Mouse (Mus musculus): ENCODE measurements around the gene Guca2a. TPM values are rescaled to one million over a fixed set of nuclear protein-coding genes. Genes with fewer than 3 reads are reported as not detected.

Guca2a gene
- total and polyA plus RNA-seq, 3 experiments, result not detected

GRCm38 (mm10) chr4:119634908-119635660, 2.4 kb upstream of the Guca2a start:
- Histone ChIP-seq H3K4me3 (ENCODE audit: low read depth, low read length) (no peak overlapping the region), H3K4me1 (ENCODE audit: insufficient read depth, low read depth, low read length) (peaks cover 19% of the 10 kb centered on the region), H3K9me3 (replicated peaks) (no peaks in the 10 kb centered on the region), H3K36me3 (replicated peaks) (peaks cover 40% of the 10 kb centered on the region), H3K27me3 (ENCODE audit: insufficient read depth, low read length) (peaks cover 8% of the 10 kb centered on the region; the same call in 1 of the 2 replicates)
- DNase-seq (ENCODE audit: low spot score) (no peak), ATAC-seq (ENCODE audit: extremely low read depth, insufficient number of reproducible peaks, low FRiP score, poor library complexity, severe bottlenecking) (no peak)
- TF ChIP-seq TAL1 (conservative IDR thresholded peaks at IDR 0.05; ENCODE audit: low read depth, low read length) (no peak), CTCF (IDR thresholded peaks at IDR 0.05; ENCODE audit: low read depth, low read length) (no peak), POLR2AphosphoS5 (IDR thresholded peaks at IDR 0.05; ENCODE audit: insufficient replicate concordance, low read depth, low read length) (no peak), GATA1 (IDR thresholded peaks at IDR 0.05; ENCODE audit: borderline replicate concordance, low read length) (no peak), GATA2 (IDR thresholded peaks at IDR 0.05; ENCODE audit: borderline replicate concordance, low read depth, low read length) (no peak)

DNA sequence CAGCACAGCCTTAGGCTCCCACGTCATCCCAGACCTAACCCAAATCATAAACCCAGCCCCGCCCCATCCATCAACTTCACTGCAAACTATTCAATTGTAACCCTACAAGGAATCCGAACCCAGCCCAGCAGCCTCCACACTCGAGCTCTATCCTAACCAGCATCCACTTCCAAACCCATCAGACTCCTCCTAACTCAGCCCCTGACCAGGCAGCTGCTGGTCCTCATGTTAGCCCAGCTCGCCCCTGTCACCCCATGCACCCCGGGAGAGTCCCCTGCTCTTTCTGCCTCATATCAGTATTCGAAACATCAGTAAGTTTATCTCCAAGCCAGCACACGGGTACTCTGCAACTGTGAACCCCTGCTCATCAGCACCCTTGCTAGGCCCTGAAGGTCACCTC, 1.8 kb upstream of the Guca2a start:
- peaks cover 34% of the 10 kb centered on the region for H3K36me3 ChIP-seq (replicated peaks)
- ATAC-seq (ENCODE audit: extremely low read depth, insufficient number of reproducible peaks, low FRiP score, poor library complexity, severe bottlenecking), result no peak
- TF ChIP-seq GATA1 (IDR thresholded peaks at IDR 0.05; ENCODE audit: borderline replicate concordance, low read length) (no peak), POLR2AphosphoS5 (IDR thresholded peaks at IDR 0.05; ENCODE audit: insufficient replicate concordance, low read depth, low read length) (no peak), GATA2 (IDR thresholded peaks at IDR 0.05; ENCODE audit: borderline replicate concordance, low read depth, low read length) (no peak), TAL1 (conservative IDR thresholded peaks at IDR 0.05; ENCODE audit: low read depth, low read length) (no peak), CTCF (IDR thresholded peaks at IDR 0.05; ENCODE audit: low read depth, low read length) (no peak)
- H3K27me3 ChIP-seq (ENCODE audit: insufficient read depth, low read length), result peaks cover 8% of the 10 kb centered on the region; the same call in 1 of the 2 replicates
- H3K9me3 ChIP-seq (replicated peaks), result no peaks in the 10 kb centered on the region
- peaks cover 19% of the 10 kb centered on the region for H3K4me1 ChIP-seq (ENCODE audit: insufficient read depth, low read depth, low read length)
- no peak overlapping the region for H3K4me3 ChIP-seq (ENCODE audit: low read depth, low read length)
- no peak for DNase-seq (ENCODE audit: low spot score)

DNA sequence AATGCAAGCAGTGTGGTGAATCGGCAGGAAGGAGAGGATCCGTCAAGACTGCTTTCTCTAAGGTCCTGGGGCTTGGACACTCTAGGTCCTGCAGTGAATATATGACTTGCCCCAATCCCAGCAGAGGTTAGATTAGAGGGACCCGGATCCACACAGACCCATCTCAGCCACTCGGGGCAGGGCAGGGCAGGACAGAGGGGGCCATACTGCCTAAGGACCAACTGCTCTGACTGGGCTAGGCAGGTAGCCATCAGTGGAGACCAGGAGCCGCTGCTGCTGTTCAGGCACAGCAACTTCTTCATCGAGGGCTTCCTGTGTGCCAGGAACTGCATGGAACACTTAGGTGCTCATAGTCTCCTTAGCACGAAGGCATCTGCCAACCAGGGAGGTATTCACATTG, 773 bp upstream of the Guca2a start:
- no peaks in the 10 kb centered on the region for H3K9me3 ChIP-seq (replicated peaks)
- peaks cover 8% of the 10 kb centered on the region; the same call in 1 of the 2 replicates for H3K27me3 ChIP-seq (ENCODE audit: insufficient read depth, low read length)
- ATAC-seq (ENCODE audit: extremely low read depth, insufficient number of reproducible peaks, low FRiP score, poor library complexity, severe bottlenecking) (no peak), DNase-seq (ENCODE audit: low spot score) (no peak)
- TF ChIP-seq CTCF (IDR thresholded peaks at IDR 0.05; ENCODE audit: low read depth, low read length) (no peak), POLR2AphosphoS5 (IDR thresholded peaks at IDR 0.05; ENCODE audit: insufficient replicate concordance, low read depth, low read length) (no peak), GATA2 (IDR thresholded peaks at IDR 0.05; ENCODE audit: borderline replicate concordance, low read depth, low read length) (no peak), GATA1 (IDR thresholded peaks at IDR 0.05; ENCODE audit: borderline replicate concordance, low read length) (no peak)
- peaks cover 19% of the 10 kb centered on the region for H3K4me1 ChIP-seq (ENCODE audit: insufficient read depth, low read depth, low read length)
- no peak overlapping the region for H3K4me3 ChIP-seq (ENCODE audit: low read depth, low read length)
- H3K36me3 ChIP-seq (replicated peaks), result peaks cover 24% of the 10 kb centered on the region

GRCm38 (mm10) chr4:119637946-119638345, 442 bp downstream of the Guca2a start:
- Histone ChIP-seq H3K27me3 (ENCODE audit: insufficient read depth, low read length) (peaks cover 8% of the 10 kb centered on the region; the same call in 1 of the 2 replicates), H3K36me3 (replicated peaks) (peaks cover 11% of the 10 kb centered on the region), H3K9me3 (replicated peaks) (peaks cover 6% of the 10 kb centered on the region), H3K4me3 (ENCODE audit: low read depth, low read length) (no peak overlapping the region), H3K4me1 (ENCODE audit: insufficient read depth, low read depth, low read length) (peaks cover 19% of the 10 kb centered on the region)
- TF ChIP-seq GATA2 (IDR thresholded peaks at IDR 0.05; ENCODE audit: borderline replicate concordance, low read depth, low read length) (no peak), CTCF (IDR thresholded peaks at IDR 0.05; ENCODE audit: low read depth, low read length) (no peak), TAL1 (conservative IDR thresholded peaks at IDR 0.05; ENCODE audit: low read depth, low read length) (no peak), POLR2AphosphoS5 (IDR thresholded peaks at IDR 0.05; ENCODE audit: insufficient replicate concordance, low read depth, low read length) (no peak), GATA1 (IDR thresholded peaks at IDR 0.05; ENCODE audit: borderline replicate concordance, low read length) (no peak)
- ATAC-seq (ENCODE audit: extremely low read depth, insufficient number of reproducible peaks, low FRiP score, poor library complexity, severe bottlenecking), result no peak
- DNase-seq (ENCODE audit: low spot score), result no peak

DNA sequence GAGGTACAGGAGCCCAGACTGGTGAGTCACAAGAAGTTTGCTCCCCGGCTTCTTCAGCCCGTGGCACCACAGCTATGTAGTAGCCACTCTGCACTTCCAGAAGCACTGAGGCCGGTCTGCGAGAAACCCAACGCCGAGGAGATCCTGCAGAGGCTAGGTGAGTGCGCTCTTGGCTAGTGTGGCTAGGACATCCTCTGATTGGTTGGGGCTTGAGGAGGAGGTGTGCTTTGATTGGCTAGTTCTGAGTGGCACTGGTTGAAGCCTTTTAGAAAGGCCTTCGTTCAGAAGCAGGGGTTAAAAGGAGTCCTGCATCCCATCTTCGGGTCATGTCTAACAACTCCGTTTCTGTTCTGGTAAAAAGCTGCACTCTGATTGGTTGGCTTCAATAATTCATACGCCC, 1.2 kb downstream of the Guca2a start:
- Histone ChIP-seq H3K27me3 (ENCODE audit: insufficient read depth, low read length) (peaks cover 8% of the 10 kb centered on the region; the same call in 1 of the 2 replicates), H3K36me3 (replicated peaks) (peaks cover 4% of the 10 kb centered on the region)
- TF ChIP-seq GATA2 (IDR thresholded peaks at IDR 0.05; ENCODE audit: borderline replicate concordance, low read depth, low read length) (no peak), TAL1 (conservative IDR thresholded peaks at IDR 0.05; ENCODE audit: low read depth, low read length) (no peak), GATA1 (IDR thresholded peaks at IDR 0.05; ENCODE audit: borderline replicate concordance, low read length) (no peak), CTCF (IDR thresholded peaks at IDR 0.05; ENCODE audit: low read depth, low read length) (no peak), POLR2AphosphoS5 (IDR thresholded peaks at IDR 0.05; ENCODE audit: insufficient replicate concordance, low read depth, low read length) (no peak)

GRCm38 (mm10) chr4:119642666-119643065, 5.2 kb downstream of the Guca2a start:
- peaks cover 8% of the 10 kb centered on the region; the same call in 1 of the 2 replicates for H3K27me3 ChIP-seq (ENCODE audit: insufficient read depth, low read length)
- TF ChIP-seq GATA1 (IDR thresholded peaks at IDR 0.05; ENCODE audit: borderline replicate concordance, low read length), result no peak
- no peak for TF ChIP-seq TAL1 (conservative IDR thresholded peaks at IDR 0.05; ENCODE audit: low read depth, low read length)
- TF ChIP-seq CTCF (IDR thresholded peaks at IDR 0.05; ENCODE audit: low read depth, low read length), result no peak
- TF ChIP-seq GATA2 (IDR thresholded peaks at IDR 0.05; ENCODE audit: borderline replicate concordance, low read depth, low read length), result no peak
- TF ChIP-seq POLR2AphosphoS5 (IDR thresholded peaks at IDR 0.05; ENCODE audit: insufficient replicate concordance, low read depth, low read length), result no peak
- no peak for ATAC-seq (ENCODE audit: extremely low read depth, insufficient number of reproducible peaks, low FRiP score, poor library complexity, severe bottlenecking)
- H3K9me3 ChIP-seq (replicated peaks), result peaks cover 8% of the 10 kb centered on the region
- H3K4me1 ChIP-seq (ENCODE audit: insufficient read depth, low read depth, low read length), result no peaks in the 10 kb centered on the region
- DNase-seq (ENCODE audit: low spot score), result no peak
- H3K4me3 ChIP-seq (ENCODE audit: low read depth, low read length), result no peak overlapping the region
- no peaks in the 10 kb centered on the region for H3K36me3 ChIP-seq (replicated peaks)

More for the DNA sequence above, 1.2 kb downstream of the Guca2a start:
- Histone ChIP-seq H3K4me1 (ENCODE audit: insufficient read depth, low read depth, low read length) (peaks cover 14% of the 10 kb centered on the region), H3K9me3 (replicated peaks) (peaks cover 8% of the 10 kb centered on the region), H3K4me3 (ENCODE audit: low read depth, low read length) (no peak overlapping the region)
- ATAC-seq (ENCODE audit: extremely low read depth, insufficient number of reproducible peaks, low FRiP score, poor library complexity, severe bottlenecking) (no peak), DNase-seq (ENCODE audit: low spot score) (no peak)
